Mouse (Mus musculus): Measurements from ENCODE around the gene Ptbp1.

DNA sequence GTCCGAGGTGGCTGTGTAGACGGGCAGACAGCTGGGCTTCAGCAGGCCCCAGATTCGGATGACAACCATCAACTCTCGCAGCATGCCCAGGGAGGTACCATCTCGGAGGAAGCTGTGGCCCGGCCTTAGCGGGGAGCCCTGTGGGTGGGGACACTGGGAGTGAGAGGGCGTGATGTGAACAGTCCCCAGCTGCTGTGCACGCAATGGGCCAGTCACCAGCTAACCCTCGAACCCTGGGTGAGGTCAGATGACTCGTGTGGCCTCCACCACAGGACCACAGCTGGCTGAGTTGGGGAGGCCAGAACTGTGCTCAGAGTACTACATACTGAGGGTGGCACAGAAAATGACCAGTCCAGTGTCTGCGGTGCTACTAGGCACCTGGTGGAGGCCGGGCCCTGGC, 42.6 kb downstream of the Ptbp1 start:
- TF ChIP-seq CTCF (IDR thresholded peaks at IDR 0.05; ENCODE audit: insufficient read depth, low read depth, low read length) (no peak), POLR2A (IDR thresholded peaks at IDR 0.05; ENCODE audit: insufficient read depth, low read depth, low read length) (no peak)
